Mouse (Mus musculus) megakaryocyte, embryonic 14.5 days (primary cell): ENCODE data around the gene Psen2.

ENCODE experiments used
- FLI1 ChIP-seq: IDR thresholded peaks from 2 replicates; pipeline ENCODE4 v1.6.1; 2012; ENCODE audit warnings: low read length, inconsistent platforms, mixed read lengths
- GATA1 ChIP-seq: IDR thresholded peaks from 3 replicates; pipeline ENCODE4 v1.6.1; 2012; ENCODE audit warnings: mixed read lengths, low read length, inconsistent platforms, borderline replicate concordance

DNA sequence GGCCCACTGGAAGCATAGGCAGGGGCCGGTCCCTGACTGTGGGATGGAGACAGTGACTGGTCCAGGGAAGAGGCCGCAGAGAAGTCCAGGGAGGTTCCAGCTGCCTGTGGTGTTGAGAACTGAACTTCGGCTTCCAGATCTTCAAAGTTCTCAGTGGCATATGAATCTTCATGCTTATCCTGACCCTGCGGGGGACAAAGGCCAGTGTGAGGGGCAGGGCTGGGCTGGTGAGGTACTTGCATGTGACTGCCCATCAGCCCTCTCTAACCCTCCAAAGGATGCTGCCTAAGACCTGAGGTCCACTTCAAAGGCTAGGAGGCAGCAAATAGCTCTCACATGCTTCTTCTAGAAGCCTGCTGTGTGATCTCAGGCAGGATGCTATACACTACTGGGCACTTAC is 84.1 kb downstream of the Psen2 start:
- TF ChIP-seq GATA1 (no peak), FLI1 (no peak)
